Mouse (Mus musculus) liver, adult 2 months (tissue): ENCODE results near the gene Tmem170b.

Source experiments
- CTCF ChIP-seq: fragments of 200-500 bp; IDR thresholded peaks from 2 replicates; pipeline ENCODE4 v1.5.1; 2011; ENCODE audit warnings: low read depth, low read length, control low read depth
- POLR2A ChIP-seq: fragments of 200-500 bp; IDR thresholded peaks from 2 replicates; pipeline ENCODE4 v1.6.1; 2011; ENCODE audit warnings: low read length, control low read depth; ENCODE audit not compliant: insufficient read depth; ENCODE audit errors: extremely low read depth

DNA sequence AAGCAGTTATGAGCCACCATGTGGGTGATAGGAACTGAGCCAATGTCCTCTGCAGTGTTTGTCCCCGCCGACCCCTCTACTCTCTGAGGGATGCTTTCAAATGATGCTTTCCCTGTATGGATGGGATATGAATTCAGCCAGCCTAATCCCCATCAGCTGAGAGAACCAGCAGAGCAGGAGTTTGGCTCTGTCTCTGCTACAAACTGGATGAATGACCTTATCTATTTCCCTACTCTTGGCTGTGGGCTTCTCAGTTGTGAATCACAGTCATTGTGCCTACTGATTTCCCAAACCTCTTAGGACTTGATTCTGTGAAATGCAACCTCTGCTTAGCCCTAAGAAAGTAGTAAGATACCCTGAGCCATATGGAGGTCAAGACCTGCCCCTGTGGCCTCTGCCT lies 64.2 kb downstream of the Tmem170b start:
- no peak for TF ChIP-seq POLR2A
- no peak for TF ChIP-seq CTCF
